Comparison of ENCODE assay signal across 19 mouse cellular contexts in genomic region chr3:52625125-52625524, GRCm38 (mm10).
DNase-seq lines count a peak whose midpoint lies in the region; ATAC-seq and TF ChIP-seq lines count a peak whose summit lies in the region.
"Had no signal": no experiment of that assay in that cellular context is flagged by ENCODE, and none has a peak within 500 bp of the region (broad histone marks: within the 10 kb centered on the region; RNA-seq: fewer than 3 reads in every experiment).

No protein-coding gene starts in this region.

- DNase-seq in gastrocnemius, adult 2 months, result no peak
- DNase-seq in testis, postnatal 10 days (ENCODE audit: low spot score), result no peak
- DNase-seq: adrenal gland, adult 2 months; adrenal gland, postnatal 10 days; adrenal gland, postnatal 25 days; cerebellum, adult 11 months; cerebellum, adult 18-20 months; cerebellum, adult 8-10 months; cerebellum, adult 9-11 months; cerebellum, postnatal 14 days; cerebellum, postnatal 36 days; forebrain, postnatal 0 days had no signal

- peak; percentile 25; the same call in 1 of the 2 replicates for ATAC-seq in common myeloid progenitor, adult 5-6 weeks (replicated peaks; ENCODE audit: low read depth, poor library complexity, severe bottlenecking)
- peak; percentile 57 for ATAC-seq in granulocyte monocyte progenitor cell, adult 5-6 weeks (replicated peaks; ENCODE audit: poor library complexity, severe bottlenecking)
- ATAC-seq in megakaryocyte progenitor cell, adult 5-6 weeks (replicated peaks; ENCODE audit: poor library complexity), result peak; percentile 26; the same call in 1 of the 2 replicates
- ATAC-seq: forebrain, embryonic 13.5 days; forebrain, embryonic 15.5 days; forebrain, postnatal 0 days had no signal

- H3K27ac ChIP-seq in gastrocnemius, adult 2 months, result no peak overlapping the region
- H3K27ac ChIP-seq: embryonic facial prominence, embryonic 10.5 days; embryonic facial prominence, embryonic 12.5 days; forebrain, embryonic 13.5 days; forebrain, embryonic 15.5 days had no signal

- H3K4me3 ChIP-seq in gastrocnemius, adult 2 months, result no peak overlapping the region
- H3K4me3 ChIP-seq: embryonic facial prominence, embryonic 10.5 days; embryonic facial prominence, embryonic 12.5 days; forebrain, embryonic 13.5 days; forebrain, embryonic 15.5 days had no signal

- no peak for TF ChIP-seq CTCF in gastrocnemius, adult 2 months (IDR thresholded peaks at IDR 0.05)

- intact Hi-C loops in gastrocnemius, adult 2 months (cut with DNase I), result no loop called here
